Mouse (Mus musculus) frontal cortex, postnatal 10 days (tissue): ENCODE data around the gene Tlr8.

Experiments used
- DNase-seq, 2 experiments: peaks; one replicate each; pipeline ENCODE4 v3.0.0; 2022; ENCODE audit warnings: low spot score in 2 of 2, mixed read lengths in 1 of 2

The Tlr8 gene

DNA sequence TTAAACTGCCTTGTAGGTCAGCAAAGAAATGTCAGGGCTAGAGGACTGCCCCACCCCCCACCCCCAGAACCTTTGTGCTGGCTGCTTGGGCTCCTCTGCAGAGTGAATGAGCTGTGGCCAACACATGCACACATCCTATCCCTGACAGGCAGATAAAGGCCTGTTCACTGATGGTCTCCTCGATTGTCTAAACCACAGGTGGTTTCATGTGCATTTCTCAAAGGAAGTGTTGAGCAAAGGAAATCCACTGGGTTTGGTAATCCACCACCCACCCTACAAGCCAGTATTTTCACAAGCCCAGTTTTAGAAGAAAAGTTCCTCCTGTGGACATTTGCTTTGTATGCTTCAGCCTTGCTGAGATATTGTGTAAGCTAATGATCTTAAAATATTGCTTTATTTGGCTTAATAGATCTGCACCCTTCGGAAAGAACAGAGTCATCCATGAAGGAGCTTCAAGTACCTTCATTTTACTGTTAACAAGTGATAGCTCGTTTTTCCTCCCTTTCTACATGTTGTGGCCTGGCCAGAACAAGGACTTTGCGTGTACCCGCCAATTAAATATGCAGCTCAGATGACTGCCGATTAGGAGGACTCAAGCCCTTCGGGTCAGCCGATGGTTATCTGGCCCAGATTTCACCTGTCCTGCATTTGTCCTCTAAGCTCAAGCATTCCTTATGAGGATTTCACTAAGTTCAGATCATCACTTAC, 58.2 kb downstream of the Tlr8 start:
- DNase-seq, result no peak

DNA sequence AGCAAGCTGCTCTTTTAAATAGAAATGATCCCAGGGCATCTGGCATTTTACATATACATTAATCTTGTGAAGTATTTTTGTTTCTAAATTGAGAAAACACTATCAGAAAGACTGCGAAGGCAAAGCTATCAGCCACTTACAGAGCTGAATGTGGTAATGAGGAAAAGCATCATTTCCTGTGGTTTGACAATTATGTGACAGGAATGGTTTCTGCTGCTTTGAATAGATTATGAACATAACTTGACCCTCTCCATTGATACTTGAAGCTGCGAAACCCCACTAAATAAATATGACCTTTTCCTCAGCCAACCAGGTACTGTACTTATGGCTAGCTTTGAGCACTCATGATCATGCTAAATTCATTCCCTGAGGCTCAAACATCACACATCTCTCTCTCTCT, 62.8 kb downstream of the Tlr8 start:
- DNase-seq, result no peak

DNA sequence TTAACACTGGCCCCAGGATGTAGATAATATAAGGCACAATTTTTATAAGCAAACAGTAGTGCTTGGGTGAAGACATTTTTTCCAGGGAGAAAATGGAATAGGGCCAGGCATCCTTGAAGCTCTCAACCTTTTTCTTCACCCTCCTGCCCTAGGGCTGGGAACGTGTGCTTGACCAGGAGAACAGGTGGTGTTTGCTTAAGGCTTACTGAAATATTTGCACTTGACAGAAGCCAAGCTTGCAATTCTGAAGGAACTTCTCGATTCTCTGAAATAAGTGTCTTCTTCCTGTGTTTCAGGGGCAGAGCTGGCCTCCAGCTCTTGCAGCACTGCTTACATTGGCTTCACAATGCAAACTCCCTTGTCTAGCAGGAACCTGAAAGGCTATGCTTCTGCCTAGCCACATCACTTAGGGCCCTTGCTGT, 68.9 kb downstream of the Tlr8 start:
- no peak for DNase-seq
